Mouse (Mus musculus) stomach, embryonic 14.5 days (tissue): ENCODE results near the gene Fut2. TPM values are rescaled to one million over a fixed set of nuclear protein-coding genes. Genes with fewer than 3 reads are reported as not detected.

Experiments
- ATAC-seq: fragments of 200-750 bp; cut with Nextera tagmentation; 2 replicates; pipeline ENCODE4 v1.8.0; 2017; ENCODE audit warnings: low read depth, moderate TSS enrichment; ENCODE audit not compliant: insufficient number of reproducible peaks, insufficient read depth, low FRiP score
- H3K27ac ChIP-seq: fragments of 300-500 bp; sonication (generic); 2 replicates; pipeline ENCODE4 v1.5.1; 2014; ENCODE audit warnings: mild to moderate bottlenecking, low read length, moderate library complexity, mixed read lengths
- H3K27me3 ChIP-seq: fragments of 300-500 bp; sonication (generic); 2 replicates; pipeline ENCODE4 v1.6.1; 2014; ENCODE audit warnings: low read length, control low read depth, mixed read lengths; ENCODE audit not compliant: control insufficient read depth, insufficient read depth
- H3K36me3 ChIP-seq: fragments of 300-500 bp; sonication (generic); 2 replicates; pipeline ENCODE4 v1.6.1; 2014; ENCODE audit warnings: mild to moderate bottlenecking, control low read depth, low read length, moderate library complexity, mixed read lengths; ENCODE audit not compliant: control insufficient read depth, insufficient read depth
- H3K4me1 ChIP-seq: fragments of 300-500 bp; sonication (generic); 2 replicates; pipeline ENCODE4 v1.6.1; 2014; ENCODE audit warnings: low read length, control low read depth, mixed read lengths; ENCODE audit not compliant: control insufficient read depth, insufficient read depth
- H3K4me2 ChIP-seq: fragments of 300-500 bp; sonication (generic); replicated peaks from 2 replicates; pipeline ENCODE4 v1.6.1; 2014; ENCODE audit warnings: low read depth, low read length, control low read depth
- H3K4me3 ChIP-seq: fragments of 300-500 bp; sonication (generic); 2 replicates; pipeline ENCODE4 v1.5.1; 2014; ENCODE audit warnings: low read depth, low read length, control low read depth
- H3K9ac ChIP-seq: fragments of 300-500 bp; sonication (generic); replicated peaks from 2 replicates; pipeline ENCODE4 v1.6.1; 2014; ENCODE audit warnings: low read depth, mild to moderate bottlenecking, control low read depth, low read length, moderate library complexity, mixed read lengths
- H3K9me3 ChIP-seq: fragments of 300-500 bp; sonication (generic); 2 replicates; pipeline ENCODE4 v1.6.1; 2016; ENCODE audit warnings: low read depth, low read length, control low read depth; ENCODE audit not compliant: control insufficient read depth
- WGBS: fragments of 180-500 bp; shearing (Covaris S2); extraction: QIAGEN DNeasy Blood & Tissue Kit; methylation state at CpG from one replicate; pipeline ENCODE4 v1.1.7; 2014; 5-methylcytosine and 5-hydroxymethylcytosine counted together
- polyA plus RNA-seq: library from polyadenylated mRNA; unstranded; fragments of >200 nt; fragmentation: Nextera tagmentation; extraction: Ambion mirVana; gene quantifications from 2 replicates; pipeline ENCODE4 v1.2.1, GENCODE M21; 2014

Fut2 gene
- polyA plus RNA-seq, 1 experiment from 2014 or later, result 6.1 TPM

DNA sequence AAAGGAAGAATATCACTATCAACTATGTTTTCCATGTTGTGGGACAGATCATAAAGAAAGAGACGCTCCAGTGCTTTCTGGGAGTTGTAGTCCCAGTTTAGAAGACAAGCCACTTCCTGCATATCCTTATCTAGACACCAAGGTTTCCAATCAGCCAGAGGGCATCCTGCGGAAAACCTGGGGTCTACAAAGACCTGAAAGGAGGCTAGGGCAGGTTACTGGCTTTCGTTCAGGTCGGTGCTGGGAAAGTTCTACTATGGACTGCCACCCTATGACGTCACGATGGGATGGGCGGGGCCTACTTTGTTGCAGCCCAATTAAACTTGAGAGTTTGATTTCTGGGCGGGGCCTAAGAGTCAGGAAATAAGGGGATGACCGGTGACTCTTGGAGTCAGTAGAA is 44.8 kb downstream of the Fut2 start, which contains the start of gene Izumo1:
Gene Izumo1 (plus strand): TSS at position 369 of the 400 bp plus-strand sequence.
- no peaks in the 10 kb centered on the region for H3K9me3 ChIP-seq
- H3K4me3 ChIP-seq, result no peak within 1 kb of the TSS
- H3K4me2 ChIP-seq, result no peak within 1 kb of the TSS
- no peaks in the 10 kb centered on the region for H3K36me3 ChIP-seq
- no peak within 1 kb of the TSS for H3K9ac ChIP-seq
- no peaks in the 10 kb centered on the region for H3K27me3 ChIP-seq
- H3K4me1 ChIP-seq, result peaks cover 6% of the 10 kb centered on the region; the same call in 1 of the 2 replicates
- ATAC-seq, result no peak
- WGBS, result 27% methylated on average over 9 of the region's 9 CpGs
- no peak within 1 kb of the TSS for H3K27ac ChIP-seq

DNA sequence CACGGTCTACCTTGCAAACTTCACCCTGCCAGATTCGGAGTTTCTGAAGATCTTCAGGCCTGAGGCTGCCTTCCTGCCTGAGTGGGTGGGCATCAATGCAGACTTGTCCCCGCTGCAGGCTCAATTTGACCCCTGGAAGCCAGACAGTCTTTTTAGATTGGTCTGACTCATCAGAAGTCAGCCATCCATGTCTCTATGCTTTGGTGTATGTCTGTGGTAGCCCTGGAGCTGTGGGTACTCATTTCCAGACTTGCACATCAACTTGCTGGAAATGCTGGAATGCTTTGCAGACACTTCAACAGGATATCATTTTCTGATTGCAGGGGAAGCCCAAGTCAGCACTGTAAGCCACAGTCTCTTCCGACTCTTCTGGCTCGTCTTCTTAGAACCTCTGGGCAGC is 46.6 kb downstream of the Fut2 start:
- Histone ChIP-seq H3K36me3 (no peaks in the 10 kb centered on the region), H3K9me3 (no peaks in the 10 kb centered on the region), H3K4me3 (no peak overlapping the region), H3K4me2 (no peak overlapping the region), H3K9ac (no peak overlapping the region), H3K4me1 (peaks cover 6% of the 10 kb centered on the region; the same call in 1 of the 2 replicates), H3K27ac (no peak overlapping the region), H3K27me3 (no peaks in the 10 kb centered on the region)
- 89% methylated on average over 5 of the region's 5 CpGs for WGBS
- ATAC-seq, result no peak

DNA sequence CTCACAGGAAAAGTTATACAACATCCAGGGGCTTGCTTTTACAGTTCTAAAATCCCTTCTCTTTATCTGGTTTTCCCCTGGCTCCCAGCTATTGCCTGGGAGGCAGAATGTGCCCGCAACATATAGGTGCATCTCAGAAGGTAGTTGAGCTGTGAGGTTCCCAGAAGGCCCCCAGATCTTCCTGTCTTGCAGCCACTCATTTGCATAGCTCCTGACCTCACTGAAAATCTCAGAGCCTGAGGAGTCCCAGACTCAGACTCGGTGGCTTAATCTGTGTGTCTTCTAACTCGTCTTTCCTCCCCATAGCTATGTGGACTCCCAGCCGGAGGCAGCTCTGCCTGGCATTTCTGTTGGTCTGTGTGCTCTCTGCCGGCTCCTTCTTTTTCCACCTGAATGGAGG is 47.9 kb downstream of the Fut2 start:
- no peaks in the 10 kb centered on the region for H3K36me3 ChIP-seq
- no peaks in the 10 kb centered on the region for H3K27me3 ChIP-seq
- H3K27ac ChIP-seq, result no peak overlapping the region
- no peaks in the 10 kb centered on the region for H3K9me3 ChIP-seq
- H3K4me1 ChIP-seq, result peaks cover 6% of the 10 kb centered on the region; the same call in 1 of the 2 replicates
- no peak overlapping the region for H3K9ac ChIP-seq
- H3K4me3 ChIP-seq, result no peak overlapping the region
- ATAC-seq, result no peak
- H3K4me2 ChIP-seq, result no peak overlapping the region
- WGBS, result 82% methylated on average over 5 of the region's 5 CpGs

DNA sequence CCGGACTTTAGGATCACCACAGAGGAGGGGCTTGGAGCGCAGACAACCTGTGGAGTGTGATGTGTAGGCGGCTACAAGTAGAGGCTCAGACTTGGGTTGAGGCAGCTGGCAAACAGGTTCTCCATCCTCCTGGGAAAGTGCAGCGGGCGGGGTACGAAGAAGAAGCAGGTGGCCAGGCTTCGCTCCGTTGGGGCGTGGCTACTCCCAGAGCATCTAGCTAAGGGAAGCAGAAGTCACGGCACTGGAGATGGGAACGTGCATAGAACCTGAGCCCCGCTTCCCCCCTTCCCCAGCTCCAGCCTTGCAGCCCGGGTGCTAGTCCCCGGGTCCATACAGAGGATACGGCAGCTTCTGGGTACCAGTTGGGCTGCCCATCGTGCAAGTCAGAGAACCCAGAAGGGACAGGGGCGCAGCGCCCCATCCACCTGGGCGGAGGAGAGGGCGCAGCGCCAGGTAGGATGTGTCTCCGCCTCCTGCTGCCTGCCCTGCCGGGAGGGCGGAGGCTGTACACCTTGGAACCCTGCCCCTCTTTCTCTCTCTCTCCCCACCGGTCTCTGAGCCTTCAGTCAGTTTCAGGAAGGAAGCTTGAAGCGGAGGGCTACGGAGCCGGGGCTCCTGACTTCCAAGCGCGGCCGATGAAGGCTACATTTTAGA is 49.0 kb downstream of the Fut2 start, which contains the start of gene Fut1:
Gene Fut1 (plus strand): TSS at position 248 of the 654 bp plus-strand sequence.
- Histone ChIP-seq H3K9ac (no peak within 1 kb of the TSS), H3K4me3 (no peak within 1 kb of the TSS; the same call in 1 of the 2 replicates), H3K36me3 (no peaks in the 10 kb centered on the region), H3K27me3 (no peaks in the 10 kb centered on the region), H3K27ac (peak within 1 kb of the TSS; percentile 7; the same call in 1 of the 2 replicates), H3K4me2 (peak within 1 kb of the TSS; percentile 44), H3K4me1 (peaks cover 6% of the 10 kb centered on the region; the same call in 1 of the 2 replicates), H3K9me3 (no peaks in the 10 kb centered on the region)
- 5% methylated on average over 30 of the region's 31 CpGs for WGBS
- peak; percentile 71 for ATAC-seq

DNA sequence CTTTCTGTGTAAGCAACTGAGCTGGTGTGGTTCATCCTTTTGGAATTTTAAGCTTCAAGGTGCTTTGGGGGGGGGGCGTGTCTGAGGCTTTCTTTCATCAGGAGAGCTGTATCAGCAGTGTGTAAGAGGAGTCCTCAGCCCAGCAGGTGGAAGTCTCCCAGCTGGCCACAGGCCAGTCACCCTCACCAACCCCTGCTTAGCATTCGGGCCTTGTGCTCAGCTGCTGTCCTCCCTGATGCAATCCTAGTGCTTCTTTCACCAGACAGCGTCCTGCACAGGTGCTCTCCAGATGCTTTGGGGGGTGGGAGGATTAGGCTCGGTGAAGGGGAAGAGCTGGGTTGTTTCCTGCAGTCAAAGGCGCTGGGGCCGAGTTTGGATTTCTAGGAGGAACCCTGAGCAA is 49.9 kb downstream of the Fut2 start:
- H3K4me2 ChIP-seq, result no peak overlapping the region
- 20% methylated on average over 6 of the region's 6 CpGs for WGBS

DNA sequence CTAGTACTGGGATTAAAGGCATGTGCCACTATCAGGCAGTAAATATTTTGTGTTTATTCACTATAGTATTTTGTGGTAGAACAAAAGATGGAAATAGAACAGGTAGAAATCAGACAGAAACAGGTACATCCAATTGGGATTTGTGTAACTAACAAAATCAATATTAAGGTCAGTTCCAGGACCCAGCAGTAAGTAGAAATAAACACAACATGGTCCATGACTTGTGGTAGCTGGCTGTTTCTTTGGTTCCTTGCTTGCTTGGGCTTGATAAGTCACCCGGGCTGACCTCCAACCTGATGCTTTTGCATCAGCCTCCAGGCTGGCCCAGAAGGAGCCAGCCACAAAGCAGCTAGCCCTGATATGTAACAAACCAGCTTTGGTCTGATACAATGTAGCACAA is 56.7 kb downstream of the Fut2 start:
- no peaks in the 10 kb centered on the region for H3K9me3 ChIP-seq
- WGBS, result 56% methylated on average over 1 of the region's 1 CpGs
- ATAC-seq, result no peak

More for the DNA sequence above, 49.9 kb downstream of the Fut2 start:
- no peaks in the 10 kb centered on the region for H3K9me3 ChIP-seq
- no peaks in the 10 kb centered on the region for H3K27me3 ChIP-seq
- H3K4me1 ChIP-seq, result peaks cover 6% of the 10 kb centered on the region; the same call in 1 of the 2 replicates
- no peak for ATAC-seq
- no peak overlapping the region for H3K9ac ChIP-seq
- H3K27ac ChIP-seq, result peak overlapping the region; percentile 7; the same call in 1 of the 2 replicates
- H3K4me3 ChIP-seq, result no peak overlapping the region
- H3K36me3 ChIP-seq, result no peaks in the 10 kb centered on the region

DNA sequence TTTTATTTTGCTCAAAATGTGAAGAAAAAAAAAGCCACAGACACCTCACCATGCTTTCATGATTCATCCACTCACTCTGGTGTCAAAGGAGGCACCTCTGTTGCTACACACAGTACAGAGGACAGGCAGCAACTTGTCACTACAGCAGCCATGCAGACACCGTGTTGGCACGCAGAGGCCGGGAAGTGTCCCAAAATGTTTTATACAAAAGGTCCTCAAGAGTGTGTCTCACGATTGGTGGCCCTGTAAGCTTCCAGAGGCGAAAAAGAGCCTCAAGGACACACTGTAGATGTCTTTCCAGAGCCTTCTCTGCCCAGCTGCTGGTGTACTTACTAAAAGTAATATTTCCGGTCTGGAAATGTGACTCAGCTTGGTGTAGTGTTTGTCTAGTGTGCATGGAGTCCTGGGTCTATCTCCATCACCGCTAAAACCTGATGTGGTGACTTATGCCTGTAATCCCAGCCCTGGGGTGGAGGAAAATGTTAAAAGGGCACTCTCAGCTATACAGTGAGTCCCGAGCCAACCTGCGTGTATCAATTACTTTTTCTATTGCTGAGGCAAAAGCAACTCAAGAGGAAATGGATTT is 60.4 kb downstream of the Fut2 start:
- Histone ChIP-seq H3K9me3 (no peaks in the 10 kb centered on the region), H3K4me3 (no peak overlapping the region), H3K27ac (peak overlapping the region; percentile 33; the same call in 1 of the 2 replicates), H3K36me3 (no peaks in the 10 kb centered on the region), H3K4me2 (no peak overlapping the region), H3K4me1 (0 out of 2 replicates have a peak, but pooled peaks cover 4% of the 10 kb centered on the region), H3K9ac (no peak overlapping the region), H3K27me3 (no peaks in the 10 kb centered on the region)
- 69% methylated on average over 9 of the region's 9 CpGs for WGBS
- no peak for ATAC-seq

More for the DNA sequence above, 56.7 kb downstream of the Fut2 start:
- Histone ChIP-seq H3K4me3 (no peak overlapping the region), H3K27ac (no peak overlapping the region), H3K4me2 (no peak overlapping the region), H3K4me1 (0 out of 2 replicates have a peak, but pooled peaks cover 2% of the 10 kb centered on the region), H3K36me3 (no peaks in the 10 kb centered on the region), H3K9ac (no peak overlapping the region), H3K27me3 (no peaks in the 10 kb centered on the region)

DNA sequence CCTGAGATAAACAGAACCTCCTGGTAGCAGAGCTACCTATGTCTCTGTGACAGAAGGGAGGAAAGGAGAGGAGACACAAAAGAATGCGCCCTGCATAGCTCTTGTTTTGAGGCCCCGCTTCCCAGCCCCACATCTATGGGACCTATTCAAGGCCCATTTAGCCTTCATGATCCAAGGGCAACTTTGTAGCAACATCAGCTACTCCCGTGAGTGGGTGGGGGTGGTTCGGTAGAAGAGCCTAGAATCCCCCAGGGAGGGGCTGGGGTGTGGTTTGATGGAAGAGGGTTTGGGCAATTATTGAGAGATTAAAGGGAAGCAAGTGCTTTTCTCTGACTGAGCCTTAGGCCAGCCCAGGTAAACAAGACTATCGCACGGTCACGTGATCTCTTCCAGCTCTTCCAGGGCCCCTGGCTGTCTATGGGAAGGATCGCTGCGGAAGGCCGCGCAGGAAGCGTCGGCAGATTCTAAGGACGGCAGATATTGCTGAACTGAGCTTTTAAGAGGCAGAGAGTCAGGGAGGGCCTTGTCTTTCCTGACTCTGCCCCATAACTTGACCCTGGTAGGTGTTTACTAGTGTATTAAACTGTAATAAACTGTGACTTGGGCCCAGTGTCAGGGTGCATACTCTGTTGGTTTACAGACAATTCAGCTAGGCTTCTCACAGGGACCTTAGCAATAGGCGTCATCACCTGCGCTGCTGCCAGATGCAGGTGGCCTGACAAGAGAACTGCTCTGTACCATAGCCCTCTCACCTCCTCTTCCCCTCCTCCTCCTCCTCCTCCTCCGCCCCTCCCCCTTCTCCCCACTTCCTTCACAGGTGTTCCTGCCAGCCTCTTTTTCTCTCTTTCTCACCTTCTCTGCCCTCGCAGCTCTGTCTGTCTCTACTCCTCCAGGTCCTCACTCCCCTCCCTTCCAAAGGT is 67.0 kb downstream of the Fut2 start:
- no peak overlapping the region for H3K27ac ChIP-seq
- ATAC-seq, result no peak

More for the DNA sequence above, 67.0 kb downstream of the Fut2 start:
- Histone ChIP-seq H3K4me2 (no peak overlapping the region), H3K27me3 (no peaks in the 10 kb centered on the region), H3K4me3 (no peak overlapping the region), H3K9ac (no peak overlapping the region), H3K36me3 (no peaks in the 10 kb centered on the region), H3K4me1 (0 out of 2 replicates have a peak, but pooled peaks cover 2% of the 10 kb centered on the region), H3K9me3 (no peaks in the 10 kb centered on the region)
- WGBS, result 38% methylated on average over 18 of the region's 18 CpGs
